9 mouse cellular contexts compared by ENCODE assay signal in genomic region chr2:85007729-85008128, GRCm38 (mm10). TPM values are rescaled to one million over a fixed set of nuclear protein-coding genes. Genes with fewer than 3 reads are reported as not detected.
DNase-seq lines count a peak whose midpoint lies in the region; ATAC-seq and TF ChIP-seq lines count a peak whose summit lies in the region.
"Had no signal": no experiment of that assay in that cellular context is flagged by ENCODE, and none has a peak within 500 bp of the region (broad histone marks: within the 10 kb centered on the region; RNA-seq: fewer than 3 reads in every experiment).

No protein-coding gene starts in this region.

- H3K9me3 ChIP-seq in midbrain, embryonic 11.5 days (ENCODE audit: control insufficient read depth, low read length): no peaks in the 10 kb centered on the region
- H3K9me3 ChIP-seq in midbrain, embryonic 16.5 days (replicated peaks; ENCODE audit: control insufficient read depth, low read length, poor library complexity, severe bottlenecking): no peaks in the 10 kb centered on the region
- H3K9me3 ChIP-seq: heart, embryonic 15.5 days had no signal

- no peak overlapping the region for H3K9ac ChIP-seq in midbrain, embryonic 11.5 days (ENCODE audit: low read length)
- no peak overlapping the region for H3K9ac ChIP-seq in midbrain, embryonic 16.5 days (ENCODE audit: low read depth, low read length)
- H3K9ac ChIP-seq: heart, embryonic 15.5 days had no signal

- H3K4me2 ChIP-seq in midbrain, embryonic 11.5 days: no peak overlapping the region
- H3K4me2 ChIP-seq in midbrain, embryonic 16.5 days (ENCODE audit: low read length): no peak overlapping the region
- H3K4me2 ChIP-seq: heart, embryonic 15.5 days had no signal

- H3K4me1 ChIP-seq in midbrain, embryonic 11.5 days (ENCODE audit: control insufficient read depth, insufficient read depth, low read length): no peaks in the 10 kb centered on the region
- no peaks in the 10 kb centered on the region for H3K4me1 ChIP-seq in midbrain, embryonic 16.5 days (ENCODE audit: control insufficient read depth, insufficient read depth, low read length)
- no peaks in the 10 kb centered on the region for H3K4me1 ChIP-seq in lung, adult 2 months (ENCODE audit: control insufficient read depth, insufficient read depth, low read length)

- no peaks in the 10 kb centered on the region for H3K27me3 ChIP-seq in midbrain, embryonic 11.5 days (ENCODE audit: control insufficient read depth, insufficient read depth, low read length)
- H3K27me3 ChIP-seq in midbrain, embryonic 16.5 days (ENCODE audit: control insufficient read depth, insufficient read depth, low read depth, low read length): no peaks in the 10 kb centered on the region
- H3K27me3 ChIP-seq: heart, embryonic 15.5 days had no signal

- peak; percentile 20 to 30 for DNase-seq in cerebellum, postnatal 14 days
- DNase-seq in cerebellum, adult 11 months: no peak
- DNase-seq in midbrain, embryonic 11.5 days (ENCODE audit: low spot score, missing footprints): peak; percentile 87
- peak; percentile 61 for DNase-seq in c-Kit-positive CD71-positive TER-119-positive erythroid progenitor cells, embryonic 14.5 days (ENCODE audit: low spot score)
- DNase-seq in lung, adult 2 months: no peak
- peak; percentile 17 for DNase-seq in thymus, postnatal 25 days
- no peak for DNase-seq in testis, postnatal 14 days (ENCODE audit: low spot score)

- TF ChIP-seq POLR2A in lung, adult 2 months (IDR thresholded peaks at IDR 0.05; ENCODE audit: borderline replicate concordance, extremely low read depth, low read depth, low read length): no peak

- TF ChIP-seq CTCF in lung, adult 2 months (IDR thresholded peaks at IDR 0.05; ENCODE audit: insufficient read depth, low read length): 0 out of 2 replicates have a peak, but pooled peaks have one; percentile 7

- H3K27ac ChIP-seq in midbrain, embryonic 11.5 days (ENCODE audit: low read depth, low read length): no peak overlapping the region
- H3K27ac ChIP-seq in midbrain, embryonic 16.5 days (ENCODE audit: low read length): no peak overlapping the region
- H3K27ac ChIP-seq: heart, embryonic 15.5 days had no signal

- no peaks in the 10 kb centered on the region for H3K36me3 ChIP-seq in midbrain, embryonic 11.5 days (ENCODE audit: control insufficient read depth, insufficient read depth, low read length)
- H3K36me3 ChIP-seq in midbrain, embryonic 16.5 days (ENCODE audit: control insufficient read depth, insufficient read depth, low read length): no peaks in the 10 kb centered on the region
- H3K36me3 ChIP-seq: heart, embryonic 15.5 days had no signal

- peak; percentile 47; the same call in 1 of the 2 replicates for ATAC-seq in midbrain, embryonic 11.5 days (ENCODE audit: low FRiP score)
- no peak for ATAC-seq in midbrain, embryonic 16.5 days

- WGBS in midbrain, embryonic 11.5 days: 21% methylated on average over 4 of the region's 4 CpGs
- WGBS in midbrain, embryonic 16.5 days: 23% methylated on average over 4 of the region's 4 CpGs
- 24% methylated on average over 4 of the region's 4 CpGs for WGBS in lung, adult 2 months

- no peak overlapping the region for H3K4me3 ChIP-seq in midbrain, embryonic 11.5 days (ENCODE audit: low read depth, low read length)
- H3K4me3 ChIP-seq in midbrain, embryonic 16.5 days (ENCODE audit: low read depth, low read length): no peak overlapping the region
- no peak overlapping the region for H3K4me3 ChIP-seq in lung, adult 2 months (replicated peaks; ENCODE audit: extremely low read depth, low read depth, low read length)
- H3K4me3 ChIP-seq: heart, embryonic 15.5 days had no signal

RNA-seq across cellular contexts. Expression of gene Prg3, which starts 19.7 kb away (rescaled TPM):
- not detected in 2 replicates for polyA plus RNA-seq in midbrain, embryonic 11.5 days (2014; fragmentation: Nextera tagmentation; extraction: Ambion mirVana)
- polyA plus RNA-seq in midbrain, embryonic 16.5 days (2015; fragmentation: Nextera tagmentation; extraction: Ambion mirVana): not detected in 2 replicates
- not detected in 2 replicates for polyA plus RNA-seq in lung, adult 2 months (2012; rRNA removed)
- polyA plus RNA-seq: heart, embryonic 15.5 days had no signal

RNA-seq across cellular contexts. Expression of gene Prg2, which starts 27.5 kb away (rescaled TPM):
- polyA plus RNA-seq in midbrain, embryonic 11.5 days (2014; fragmentation: Nextera tagmentation; extraction: Ambion mirVana): 0.22 and 0.52 TPM in 2 replicates
- polyA plus RNA-seq in midbrain, embryonic 16.5 days (2015; fragmentation: Nextera tagmentation; extraction: Ambion mirVana): not detected in 2 replicates
- polyA plus RNA-seq in lung, adult 2 months (2012; rRNA removed): 0.15 and 1.2 TPM in 2 replicates

RNA-seq across cellular contexts. Expression of gene Ssrp1, which starts 29.3 kb away (rescaled TPM):
- 345 and 352 TPM in 2 replicates for polyA plus RNA-seq in midbrain, embryonic 11.5 days (2014; fragmentation: Nextera tagmentation; extraction: Ambion mirVana)
- 162 and 170 TPM in 2 replicates for polyA plus RNA-seq in midbrain, embryonic 16.5 days (2015; fragmentation: Nextera tagmentation; extraction: Ambion mirVana)
- polyA plus RNA-seq in lung, adult 2 months (2012; rRNA removed): 72.9 and 97.8 TPM in 2 replicates

RNA-seq across cellular contexts. Expression of gene P2rx3, which starts 29.5 kb away (rescaled TPM):
- polyA plus RNA-seq in midbrain, embryonic 11.5 days (2014; fragmentation: Nextera tagmentation; extraction: Ambion mirVana): 2.8 and 3.0 TPM in 2 replicates
- polyA plus RNA-seq in midbrain, embryonic 16.5 days (2015; fragmentation: Nextera tagmentation; extraction: Ambion mirVana): 1.4 and 2.1 TPM in 2 replicates
- 0.20 and 0.27 TPM in 2 replicates for polyA plus RNA-seq in lung, adult 2 months (2012; rRNA removed)

RNA-seq across cellular contexts. Expression of gene Tnks1bp1, which starts 40.1 kb away (rescaled TPM):
- 8.1 and 9.6 TPM in 2 replicates for polyA plus RNA-seq in midbrain, embryonic 11.5 days (2014; fragmentation: Nextera tagmentation; extraction: Ambion mirVana)
- polyA plus RNA-seq in midbrain, embryonic 16.5 days (2015; fragmentation: Nextera tagmentation; extraction: Ambion mirVana): 23.0 and 27.4 TPM in 2 replicates
- polyA plus RNA-seq in lung, adult 2 months (2012; rRNA removed): 208 and 218 TPM in 2 replicates

Comparison
In these comparisons a context has a peak if more than half of its experiments do, and no peak if none do; other contexts are left out.
1. DNase-seq: peak in cerebellum, postnatal 14 days (2 of 2), midbrain, embryonic 11.5 days (single experiment), c-Kit-positive CD71-positive TER-119-positive erythroid progenitor cells, embryonic 14.5 days (single experiment) and thymus, postnatal 25 days (single experiment); none in cerebellum, adult 11 months (single experiment), lung, adult 2 months (single experiment) and testis, postnatal 14 days (single experiment).